Mouse (Mus musculus) liver, embryonic 11.5 days (tissue): ENCODE measurements around the gene Spint4. TPM values are rescaled to one million over a fixed set of nuclear protein-coding genes. Genes with fewer than 3 reads are reported as not detected.
"Not testable (repeated sequence)": the region's sequence is repeated elsewhere in the genome, so short reads cannot be mapped to it uniquely, and the experiment has no call there.

ENCODE experiments used
- ATAC-seq: fragments of 200-750 bp; cut with Nextera tagmentation; replicated peaks from 2 replicates; pipeline ENCODE4 v1.8.0; 2017; ENCODE audit warnings: moderate number of reproducible peaks, mild to moderate bottlenecking, moderate TSS enrichment, moderate library complexity; ENCODE audit not compliant: low FRiP score
- DNase-seq: peaks from one replicate; pipeline ENCODE4 v3.0.0-alpha.2; 2017; ENCODE audit warnings: low spot score
- H3K27ac ChIP-seq: fragments of 300-500 bp; sonication (generic); 2 replicates; pipeline ENCODE4 v1.5.1; 2014; ENCODE audit warnings: mild to moderate bottlenecking, low read depth, low read length, control low read depth
- H3K27me3 ChIP-seq: fragments of 300-500 bp; sonication (generic); replicated peaks from 2 replicates; pipeline ENCODE4 v1.6.1; 2014; ENCODE audit warnings: low read length, mixed read lengths; ENCODE audit not compliant: control insufficient read depth, insufficient read depth
- H3K36me3 ChIP-seq: fragments of 300-500 bp; sonication (generic); 2 replicates; pipeline ENCODE4 v1.6.1; 2014; ENCODE audit warnings: mild to moderate bottlenecking, low read length, moderate library complexity, mixed read lengths; ENCODE audit not compliant: control insufficient read depth, insufficient read depth
- H3K4me1 ChIP-seq: fragments of 300-500 bp; sonication (generic); replicated peaks from 2 replicates; pipeline ENCODE4 v1.6.1; 2014; ENCODE audit warnings: low read length, mixed read lengths; ENCODE audit not compliant: control insufficient read depth, insufficient read depth
- H3K4me2 ChIP-seq: fragments of 300-500 bp; sonication (generic); 2 replicates; pipeline ENCODE4 v1.6.1; 2014; ENCODE audit warnings: mild to moderate bottlenecking, control low read depth, moderate library complexity
- H3K4me3 ChIP-seq: fragments of 300-500 bp; sonication (generic); 2 replicates; pipeline ENCODE4 v1.5.1; 2014; ENCODE audit warnings: low read depth, low read length, control low read depth
- H3K9ac ChIP-seq: fragments of 300-500 bp; sonication (generic); 2 replicates; pipeline ENCODE4 v1.6.1; 2014; ENCODE audit warnings: low read depth, low read length, control low read depth
- H3K9me3 ChIP-seq: fragments of 300-500 bp; sonication (generic); 2 replicates; pipeline ENCODE4 v1.6.1; 2016; ENCODE audit warnings: low read length, inconsistent platforms, mixed read lengths; ENCODE audit not compliant: control insufficient read depth
- WGBS: fragments of 180-500 bp; shearing (Covaris S2); extraction: QIAGEN DNeasy Blood & Tissue Kit; methylation state at CpG from one replicate; pipeline ENCODE4 v1.1.7; 2014; 5-methylcytosine and 5-hydroxymethylcytosine counted together
- polyA plus RNA-seq: library from polyadenylated mRNA; unstranded; fragments of >200 nt; fragmentation: Nextera tagmentation; extraction: Ambion mirVana; gene quantifications from 2 replicates; pipeline ENCODE4 v1.2.1, GENCODE M21; 2014

The Spint4 gene
- polyA plus RNA-seq, 1 experiment from 2014 or later: not detected

DNA sequence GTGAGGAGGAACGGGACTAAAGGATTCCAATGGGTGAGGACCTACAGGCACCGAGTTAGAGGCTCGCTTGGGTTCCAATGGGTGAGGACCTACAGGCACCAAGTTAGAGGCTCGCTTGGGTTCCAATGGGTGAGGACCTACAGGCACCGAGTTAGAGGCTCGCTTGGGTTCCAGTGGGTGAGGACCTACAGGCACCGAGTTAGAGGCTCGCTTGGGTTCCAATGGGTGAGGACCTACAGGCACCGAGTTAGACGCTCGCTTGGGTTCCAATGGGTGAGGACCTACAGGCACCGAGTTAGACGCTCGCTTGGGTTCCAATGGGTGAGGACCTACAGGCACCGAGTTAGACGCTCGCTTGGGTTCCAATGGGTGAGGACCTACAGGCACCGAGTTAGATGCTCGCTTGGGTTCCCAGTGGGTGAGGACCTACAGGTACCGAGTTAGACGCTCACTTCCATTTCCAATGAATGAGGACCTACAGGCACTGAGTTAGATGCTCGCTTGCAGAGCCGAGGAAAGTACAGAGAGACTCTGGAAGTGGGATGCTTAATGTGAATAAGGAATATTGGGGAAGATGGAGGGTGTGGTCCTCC, 18.0 kb downstream of the Spint4 start:
- not testable (repeated sequence) for H3K27me3 ChIP-seq, H3K4me2 ChIP-seq, H3K9me3 ChIP-seq, H3K9ac ChIP-seq, H3K4me1 ChIP-seq, H3K27ac ChIP-seq, ATAC-seq, H3K4me3 ChIP-seq, DNase-seq, H3K36me3 ChIP-seq
- 89% methylated on average over 21 of the region's 23 CpGs for WGBS

DNA sequence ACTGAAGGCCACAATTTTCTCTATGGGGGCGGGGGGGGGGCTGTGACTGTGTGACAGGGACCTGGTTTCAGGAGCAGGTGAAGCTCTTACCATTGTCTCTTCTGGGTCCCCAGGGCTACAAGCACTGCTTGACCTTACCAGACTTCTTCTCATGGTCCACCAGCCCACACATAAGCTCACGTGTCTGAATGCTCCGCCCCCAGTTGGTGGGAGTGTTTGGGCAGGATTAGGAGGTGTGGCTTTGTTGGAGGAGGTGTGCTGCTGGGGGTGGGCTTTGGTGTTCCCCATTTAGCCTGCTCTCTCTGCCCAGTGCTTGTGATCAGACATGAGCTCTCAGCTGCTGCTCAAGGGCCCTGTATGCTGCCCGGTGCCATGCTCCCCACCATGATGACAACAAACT, 25.0 kb downstream of the Spint4 start:
- H3K9ac ChIP-seq: no peak overlapping the region
- no peak overlapping the region for H3K4me3 ChIP-seq
- DNase-seq (no peak), ATAC-seq (no peak)
- H3K4me2 ChIP-seq: no peak overlapping the region
- H3K9me3 ChIP-seq: no peaks in the 10 kb centered on the region
- no peak overlapping the region for H3K27ac ChIP-seq
- H3K36me3 ChIP-seq: no peaks in the 10 kb centered on the region
- 59% methylated on average over 4 of the region's 4 CpGs for WGBS
- H3K27me3 ChIP-seq: no peaks in the 10 kb centered on the region
- no peaks in the 10 kb centered on the region for H3K4me1 ChIP-seq

DNA sequence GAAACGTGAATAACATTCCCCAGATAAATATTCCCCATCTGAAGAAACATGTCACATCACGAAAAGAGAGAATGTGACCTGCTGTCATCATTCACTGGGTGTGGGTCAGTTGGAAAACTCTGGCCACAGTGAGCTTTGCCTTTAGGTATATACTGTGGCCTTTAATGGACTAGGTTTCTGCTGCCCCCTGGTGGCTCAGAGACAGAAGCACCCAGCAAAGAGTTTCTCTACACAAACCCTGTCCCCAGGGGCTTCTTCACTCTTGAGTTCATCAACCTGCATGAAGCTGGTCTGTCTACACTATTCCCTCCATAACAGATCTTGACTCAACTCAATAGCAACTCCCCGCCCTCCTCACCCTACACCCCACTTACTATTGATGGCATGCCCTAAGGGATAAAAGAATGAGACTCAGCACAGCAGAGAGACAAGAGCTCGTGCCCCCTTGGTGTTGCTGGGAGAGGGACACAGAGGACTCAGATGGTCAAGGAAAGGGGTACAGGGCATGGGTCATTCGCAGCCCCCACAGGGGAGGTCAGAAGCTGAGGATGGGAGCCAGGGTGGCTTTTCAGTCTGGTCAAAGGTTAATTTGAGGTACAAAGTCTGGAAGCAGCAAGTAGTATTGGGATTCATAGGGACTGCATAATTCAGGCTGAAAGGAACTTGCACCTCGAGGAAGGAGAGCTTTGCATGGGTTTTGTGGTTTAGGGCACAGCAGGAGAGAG, 27.8 kb downstream of the Spint4 start:
- H3K9ac ChIP-seq: no peak overlapping the region
- no peak overlapping the region for H3K4me2 ChIP-seq
- H3K4me3 ChIP-seq: no peak overlapping the region
- no peaks in the 10 kb centered on the region for H3K27me3 ChIP-seq
- no peaks in the 10 kb centered on the region for H3K36me3 ChIP-seq
- DNase-seq: peak; percentile 47
- WGBS: 20% methylated on average over 6 of the region's 6 CpGs
- no peaks in the 10 kb centered on the region for H3K4me1 ChIP-seq
- ATAC-seq: no peak
- no peaks in the 10 kb centered on the region for H3K9me3 ChIP-seq
- no peak overlapping the region for H3K27ac ChIP-seq

DNA sequence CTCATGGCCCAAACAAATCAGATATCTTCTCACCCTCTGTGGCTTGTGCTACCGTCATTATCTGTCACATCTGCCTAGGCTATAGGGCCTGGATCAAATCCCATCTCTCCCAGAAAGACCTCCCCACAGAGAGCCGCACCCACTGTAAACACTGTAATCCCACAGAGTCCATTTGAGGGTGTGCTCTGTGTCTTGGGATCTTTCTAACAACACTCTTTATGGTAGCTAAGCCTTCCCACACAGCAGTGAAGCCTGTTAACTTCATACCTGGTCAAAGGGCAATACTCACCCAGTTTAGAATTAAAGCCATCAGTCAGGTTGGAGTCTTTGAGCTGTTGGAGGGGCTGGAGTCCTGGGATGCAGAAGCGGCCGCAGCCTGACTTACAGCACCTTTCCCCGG, 33.4 kb downstream of the Spint4 start:
- Histone ChIP-seq H3K27me3 (no peaks in the 10 kb centered on the region), H3K36me3 (no peaks in the 10 kb centered on the region), H3K4me3 (no peak overlapping the region), H3K4me1 (no peaks in the 10 kb centered on the region), H3K4me2 (no peak overlapping the region), H3K27ac (no peak overlapping the region), H3K9me3 (no peaks in the 10 kb centered on the region), H3K9ac (no peak overlapping the region)
- no peak for ATAC-seq
- no peak for DNase-seq
- WGBS: 69% methylated on average over 5 of the region's 5 CpGs

DNA sequence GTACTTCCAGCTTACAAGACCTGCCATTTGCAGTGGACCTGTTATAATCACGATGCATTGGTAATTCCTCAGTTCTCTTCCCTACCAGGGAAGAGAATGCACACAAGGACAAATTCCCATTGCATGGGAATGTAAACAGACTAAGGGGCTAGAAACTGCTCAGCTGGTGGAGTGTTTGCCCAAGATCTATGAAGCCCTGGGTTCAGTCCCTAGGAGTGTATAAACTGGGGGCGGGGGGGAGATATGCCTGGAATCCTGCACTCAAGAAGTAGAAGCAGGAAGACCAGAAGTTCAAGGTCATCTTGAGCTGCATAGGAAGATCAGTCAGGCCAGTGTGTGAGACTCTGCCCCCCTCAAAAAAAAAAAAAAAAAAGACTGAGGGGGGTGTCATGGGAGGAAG, 35.0 kb downstream of the Spint4 start:
- H3K27ac ChIP-seq: no peak overlapping the region
- DNase-seq (no peak), ATAC-seq (no peak)
- H3K27me3 ChIP-seq: no peaks in the 10 kb centered on the region
- H3K4me3 ChIP-seq: no peak overlapping the region
- H3K9ac ChIP-seq: no peak overlapping the region
- H3K36me3 ChIP-seq: no peaks in the 10 kb centered on the region
- no peaks in the 10 kb centered on the region for H3K4me1 ChIP-seq
- no peaks in the 10 kb centered on the region for H3K9me3 ChIP-seq
- no peak overlapping the region for H3K4me2 ChIP-seq
- 76% methylated on average over 2 of the region's 2 CpGs for WGBS

DNA sequence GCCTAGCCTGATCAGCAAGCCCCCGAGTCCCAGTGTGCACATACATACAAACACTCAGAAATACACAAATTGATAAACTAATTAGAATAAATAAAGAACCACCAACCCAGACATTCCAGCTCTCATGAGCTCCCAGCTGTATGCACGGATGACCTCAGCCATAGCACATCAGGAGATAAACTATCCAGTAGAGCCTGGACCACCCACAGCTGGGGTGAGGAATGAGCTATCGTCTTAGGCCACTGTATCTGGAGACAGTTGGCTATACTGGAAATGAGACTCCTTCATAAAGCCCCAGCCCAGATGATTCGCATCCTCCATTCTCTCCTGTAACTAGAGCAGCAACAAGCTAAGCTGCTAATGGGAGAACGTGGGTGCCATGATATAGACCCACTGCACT, 36.5 kb downstream of the Spint4 start:
- Histone ChIP-seq H3K9me3 (no peaks in the 10 kb centered on the region), H3K27ac (no peak overlapping the region), H3K4me2 (no peak overlapping the region), H3K36me3 (no peaks in the 10 kb centered on the region), H3K4me3 (no peak overlapping the region), H3K9ac (no peak overlapping the region), H3K27me3 (no peaks in the 10 kb centered on the region), H3K4me1 (no peaks in the 10 kb centered on the region)
- DNase-seq: no peak
- WGBS: 70% methylated on average over 5 of the region's 5 CpGs
- ATAC-seq: no peak

DNA sequence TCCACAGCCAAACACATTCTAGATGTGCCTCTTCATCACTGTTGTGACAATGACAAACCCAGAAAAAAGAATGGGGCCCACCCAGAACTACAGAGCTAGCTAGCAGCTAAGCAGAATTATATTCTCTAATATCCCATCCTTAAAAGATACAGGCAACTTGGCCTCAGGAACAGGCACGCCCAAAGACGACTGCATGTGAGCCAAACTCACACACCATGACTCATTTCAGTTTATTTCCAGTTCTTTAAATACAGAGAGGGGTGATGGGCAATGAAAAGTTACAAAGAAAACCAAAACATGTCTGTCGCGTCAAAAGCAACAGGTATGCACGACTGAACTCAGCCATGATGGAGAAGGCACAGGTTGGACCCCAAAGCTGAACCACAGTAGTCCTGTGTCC, 37.1 kb downstream of the Spint4 start:
- Histone ChIP-seq H3K36me3 (no peaks in the 10 kb centered on the region), H3K4me2 (no peak overlapping the region), H3K9me3 (no peaks in the 10 kb centered on the region), H3K9ac (no peak overlapping the region), H3K4me1 (no peaks in the 10 kb centered on the region), H3K27me3 (no peaks in the 10 kb centered on the region), H3K4me3 (no peak overlapping the region), H3K27ac (no peak overlapping the region)
- ATAC-seq (no peak), DNase-seq (no peak)
- WGBS: 84% methylated on average over 5 of the region's 5 CpGs

DNA sequence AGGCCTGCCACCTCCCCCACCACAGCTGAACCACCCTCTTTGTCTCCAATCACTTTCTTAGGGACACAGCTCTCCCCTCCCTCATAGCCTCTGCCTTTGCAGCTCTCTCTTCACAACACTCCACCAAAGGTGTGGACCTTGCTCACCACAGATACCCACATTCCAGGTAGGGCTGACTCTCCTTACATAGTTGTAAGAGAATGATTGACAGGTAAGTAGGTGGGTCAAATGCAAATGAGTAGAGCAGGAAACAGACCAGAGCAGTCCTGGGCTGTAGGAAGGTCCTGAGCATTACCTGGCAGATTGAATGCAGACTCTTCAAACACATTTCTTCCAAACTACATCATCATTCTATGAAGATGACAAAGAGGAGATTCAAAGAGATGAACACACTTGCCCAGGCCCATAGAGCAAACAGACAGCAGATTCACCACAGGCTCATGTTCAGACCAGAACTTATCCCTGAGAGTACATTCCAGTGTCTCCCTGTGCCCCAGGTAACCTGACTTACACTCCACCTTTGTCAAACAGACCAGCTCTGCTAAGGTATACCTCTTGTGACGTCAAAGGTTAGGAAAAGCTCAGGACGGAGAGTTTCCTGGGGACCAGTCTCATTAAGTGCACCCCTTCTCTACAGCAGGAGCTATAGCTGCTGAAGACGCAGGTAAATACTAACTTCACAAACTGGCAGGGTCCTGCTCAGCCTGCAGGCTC, 39.2 kb downstream of the Spint4 start:
- Histone ChIP-seq H3K27me3 (no peaks in the 10 kb centered on the region), H3K4me1 (no peaks in the 10 kb centered on the region), H3K9ac (no peak overlapping the region), H3K4me2 (no peak overlapping the region), H3K27ac (no peak overlapping the region), H3K4me3 (no peak overlapping the region), H3K9me3 (no peaks in the 10 kb centered on the region), H3K36me3 (no peaks in the 10 kb centered on the region)
- WGBS: 62% methylated on average over 3 of the region's 3 CpGs
- ATAC-seq (no peak), DNase-seq (no peak)

DNA sequence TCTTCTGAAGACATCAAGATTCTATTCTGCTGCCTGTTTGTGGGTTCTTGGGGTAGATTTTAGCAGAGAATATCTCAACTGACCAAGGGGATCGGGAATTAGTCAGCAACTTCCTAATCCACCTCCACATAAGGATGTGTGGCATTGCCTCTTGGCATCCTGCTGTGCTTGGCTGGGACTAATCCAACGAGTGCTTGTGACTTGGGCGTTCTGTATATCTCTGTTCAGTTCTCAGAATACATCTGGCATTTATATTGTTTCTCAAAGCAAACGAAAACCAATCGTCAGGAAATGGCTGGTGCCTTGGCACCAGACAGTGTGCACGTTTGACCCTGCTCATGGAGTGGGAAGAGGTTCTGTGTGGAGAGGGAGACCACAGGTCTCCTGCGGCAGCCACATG, 41.6 kb downstream of the Spint4 start:
- Histone ChIP-seq H3K4me3 (no peak overlapping the region), H3K4me1 (no peaks in the 10 kb centered on the region), H3K9me3 (no peaks in the 10 kb centered on the region), H3K4me2 (no peak overlapping the region), H3K9ac (no peak overlapping the region), H3K36me3 (no peaks in the 10 kb centered on the region), H3K27ac (no peak overlapping the region), H3K27me3 (no peaks in the 10 kb centered on the region)
- 70% methylated on average over 7 of the region's 7 CpGs for WGBS
- DNase-seq: no peak
- ATAC-seq: no peak
